Mouse (Mus musculus) urinary bladder, postnatal 14 days (tissue): ENCODE results near the gene Lrrfip1.

Experiments
- DNase-seq: peaks from one replicate; pipeline ENCODE4 v3.0.0; 2021; ENCODE audit warnings: low spot score

Lrrfip1 gene

GRCm38 (mm10) chr1:90998268-90998890 is at the start of gene Lrrfip1:
Gene Lrrfip1 (plus strand): TSS chr1:90998737.
- peak; percentile 56 for DNase-seq

- DNase-seq: no peak
Measured at GRCm38 (mm10) chr1:90949309-90949708, 49.2 kb upstream of the Lrrfip1 start.

- no peak for DNase-seq
Measured at GRCm38 (mm10) chr1:90951670-90952069, 46.9 kb upstream of the Lrrfip1 start.

GRCm38 (mm10) chr1:90952808-90953207 is 45.7 kb upstream of the Lrrfip1 start, which contains the start of gene Prlh:
Gene Prlh (plus strand): TSS chr1:90953108.
- no peak for DNase-seq

- no peak for DNase-seq
Measured at GRCm38 (mm10) chr1:90953688-90954087, 44.8 kb upstream of the Lrrfip1 start.

GRCm38 (mm10) chr1:90956245-90957096 is 42.1 kb upstream of the Lrrfip1 start:
- peak; percentile 72 for DNase-seq

GRCm38 (mm10) chr1:90962526-90962925 is 36.0 kb upstream of the Lrrfip1 start:
- no peak for DNase-seq

- DNase-seq: peak; percentile 36
Measured at GRCm38 (mm10) chr1:90962994-90963393, 35.5 kb upstream of the Lrrfip1 start.

- DNase-seq: peak; percentile 65
Measured at GRCm38 (mm10) chr1:90967583-90967982, 31.0 kb upstream of the Lrrfip1 start.

- no peak for DNase-seq
Measured at GRCm38 (mm10) chr1:90968649-90969048, 29.9 kb upstream of the Lrrfip1 start.

GRCm38 (mm10) chr1:90969347-90969784 is 29.2 kb upstream of the Lrrfip1 start, which contains the start of gene Rab17:
Gene Rab17 (minus strand): TSS chr1:90969661.
- peak; percentile 76 for DNase-seq

- no peak for DNase-seq
Measured at GRCm38 (mm10) chr1:90969881-90970390, 28.6 kb upstream of the Lrrfip1 start.

GRCm38 (mm10) chr1:90972911-90973573 is 25.5 kb upstream of the Lrrfip1 start:
- DNase-seq: peak; percentile 98

- no peak for DNase-seq
Measured at GRCm38 (mm10) chr1:90973574-90973911, 25.0 kb upstream of the Lrrfip1 start.

GRCm38 (mm10) chr1:90974906-90975649 is 23.5 kb upstream of the Lrrfip1 start:
- peak; percentile 66 for DNase-seq

GRCm38 (mm10) chr1:90975960-90976359 is 22.6 kb upstream of the Lrrfip1 start:
- DNase-seq: no peak

- DNase-seq: no peak
Measured at GRCm38 (mm10) chr1:90980638-90981330, 17.8 kb upstream of the Lrrfip1 start.

GRCm38 (mm10) chr1:90981346-90981745 is 17.2 kb upstream of the Lrrfip1 start:
- DNase-seq: no peak

GRCm38 (mm10) chr1:90995916-90996315 is 2.6 kb upstream of the Lrrfip1 start:
- no peak for DNase-seq

- DNase-seq: no peak
Measured at GRCm38 (mm10) chr1:90997136-90997535, 1.4 kb upstream of the Lrrfip1 start.

GRCm38 (mm10) chr1:90997641-90998040 is 896 bp upstream of the Lrrfip1 start:
- DNase-seq: no peak
